Mouse (Mus musculus) cortical plate, adult 2 months (tissue): ENCODE data around the gene Bola2.

Experiments
- CTCF ChIP-seq: fragments of 200-500 bp; IDR thresholded peaks from 2 replicates; pipeline ENCODE4 v1.5.1; 2011; ENCODE audit warnings: mild to moderate bottlenecking, control low read depth, low read length; ENCODE audit not compliant: insufficient read depth; ENCODE audit errors: extremely low read depth
- POLR2A ChIP-seq: fragments of 200-500 bp; IDR thresholded peaks from 2 replicates; pipeline ENCODE4 v1.6.1; 2011; ENCODE audit warnings: mild to moderate bottlenecking, low read length, control low read depth; ENCODE audit not compliant: insufficient read depth; ENCODE audit errors: extremely low read depth

- TF ChIP-seq POLR2A (no peak), CTCF (no peak)
Observed at GRCm38 (mm10) chr7:126645708-126646107, 49.5 kb upstream of the Bola2 start.
